Mouse (Mus musculus) lung, adult 2 months (tissue): ENCODE data around the gene Dennd4a. TPM values are rescaled to one million over a fixed set of nuclear protein-coding genes. Genes with fewer than 3 reads are reported as not detected.

Experiments used
- DNase-seq: peaks from one replicate; pipeline ENCODE4 v3.0.0; 2022
- H3K4me1 ChIP-seq: fragments of 200-500 bp; 2 replicates; pipeline ENCODE4 v1.6.1; 2011; ENCODE audit warnings: low read length; ENCODE audit not compliant: control insufficient read depth, insufficient read depth
- H3K4me3 ChIP-seq: fragments of 200-500 bp; replicated peaks from 2 replicates; pipeline ENCODE3; 2011; ENCODE audit warnings: low read depth, mild to moderate bottlenecking, control low read depth, low read length; ENCODE audit errors: extremely low read depth
- CTCF ChIP-seq: fragments of 200-500 bp; IDR thresholded peaks from 2 replicates; pipeline ENCODE4 v1.5.1; 2011; ENCODE audit warnings: mild to moderate bottlenecking, low read length, control low read depth; ENCODE audit not compliant: insufficient read depth
- POLR2A ChIP-seq: fragments of 200-500 bp; IDR thresholded peaks from 2 replicates; pipeline ENCODE4 v1.6.1; 2011; ENCODE audit warnings: low read depth, mild to moderate bottlenecking, control low read depth, low read length, borderline replicate concordance; ENCODE audit errors: extremely low read depth
- WGBS: fragments of 180-500 bp; shearing (Covaris S2); methylation state at CpG from one replicate; pipeline ENCODE4 v1.1.7; 2018; 5-methylcytosine and 5-hydroxymethylcytosine counted together
- polyA plus RNA-seq: library from polyadenylated mRNA; depleted of rRNA; stranded (reverse); fragments of >200 nt; gene quantifications from 2 replicates; pipeline ENCODE4 v1.2.3, GENCODE M21; 2012

Dennd4a gene
- polyA plus RNA-seq, 1 experiment = 16.5 TPM

DNA sequence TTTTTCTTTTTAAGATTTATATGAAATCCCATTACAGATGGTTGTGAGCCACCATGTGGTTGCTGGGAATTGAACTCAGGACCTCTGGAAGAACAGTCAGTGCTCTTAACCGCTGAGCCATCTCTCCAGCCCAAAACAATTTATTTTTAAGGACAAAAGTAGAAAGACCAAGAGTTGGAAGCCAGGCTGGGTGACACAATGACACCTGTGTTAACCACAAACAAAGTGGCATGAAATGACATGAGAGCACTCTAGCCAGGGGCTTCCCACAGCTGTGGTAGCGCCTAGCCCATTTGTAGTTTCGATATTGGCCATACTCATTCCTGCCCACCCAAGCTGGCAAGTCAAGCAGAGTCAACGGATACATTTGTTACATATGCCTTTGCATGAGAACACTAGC, 13.7 kb upstream of the Dennd4a start:
- no peak for DNase-seq
- WGBS = 81% methylated on average over 4 of the region's 4 CpGs
- Histone ChIP-seq H3K4me1 (peaks cover 10% of the 10 kb centered on the region), H3K4me3 (no peak overlapping the region)
- no peak for TF ChIP-seq POLR2A

DNA sequence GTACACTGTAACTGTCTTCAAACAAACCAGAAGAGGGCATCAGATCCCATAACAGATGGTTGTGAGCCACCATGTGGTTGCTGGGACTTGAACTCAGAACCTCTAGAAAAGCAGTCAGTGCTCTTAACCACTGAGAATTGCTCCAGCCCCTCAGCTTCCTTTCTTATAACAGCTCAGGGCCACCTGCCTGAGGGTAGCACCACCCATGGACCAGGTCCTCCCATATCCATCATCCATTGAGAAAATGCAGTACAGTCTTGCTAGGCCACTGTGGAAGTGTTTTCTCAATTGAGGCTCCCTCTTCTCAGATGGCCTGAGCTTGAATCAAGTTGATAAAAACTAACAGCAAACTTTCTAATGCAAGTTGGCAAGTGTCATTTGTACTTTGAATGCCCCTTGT, 13.0 kb upstream of the Dennd4a start:
- no peak for DNase-seq
- no peak for TF ChIP-seq POLR2A
- no peak for TF ChIP-seq CTCF
- H3K4me1 ChIP-seq = peaks cover 4% of the 10 kb centered on the region; the same call in 1 of the 2 replicates
- H3K4me3 ChIP-seq = no peak overlapping the region

DNA sequence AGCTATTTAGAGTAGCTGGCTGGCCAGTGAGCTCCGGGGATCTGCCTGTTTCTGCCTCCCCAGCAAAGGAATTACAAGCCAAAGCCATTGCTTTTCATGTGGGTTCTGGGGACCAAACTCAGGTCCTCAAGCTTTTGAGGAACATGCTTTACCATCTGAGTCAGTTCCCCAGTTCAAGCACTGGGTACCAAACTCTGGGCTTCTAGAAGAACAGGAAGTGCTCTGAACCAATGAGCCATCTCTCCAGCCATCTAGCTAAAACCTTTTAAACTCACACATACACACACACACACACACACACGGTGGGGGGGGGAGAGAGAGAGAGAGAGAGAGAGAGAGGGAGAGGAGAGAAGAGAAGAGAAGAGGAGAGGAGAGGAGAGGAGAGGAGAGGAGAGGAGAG, 12.3 kb upstream of the Dennd4a start:
- no peak for DNase-seq
- WGBS = 84% methylated on average over 1 of the region's 2 CpGs
- H3K4me1 ChIP-seq = peaks cover 4% of the 10 kb centered on the region; the same call in 1 of the 2 replicates
- TF ChIP-seq CTCF (no peak), POLR2A (no peak)
- no peak overlapping the region for H3K4me3 ChIP-seq

DNA sequence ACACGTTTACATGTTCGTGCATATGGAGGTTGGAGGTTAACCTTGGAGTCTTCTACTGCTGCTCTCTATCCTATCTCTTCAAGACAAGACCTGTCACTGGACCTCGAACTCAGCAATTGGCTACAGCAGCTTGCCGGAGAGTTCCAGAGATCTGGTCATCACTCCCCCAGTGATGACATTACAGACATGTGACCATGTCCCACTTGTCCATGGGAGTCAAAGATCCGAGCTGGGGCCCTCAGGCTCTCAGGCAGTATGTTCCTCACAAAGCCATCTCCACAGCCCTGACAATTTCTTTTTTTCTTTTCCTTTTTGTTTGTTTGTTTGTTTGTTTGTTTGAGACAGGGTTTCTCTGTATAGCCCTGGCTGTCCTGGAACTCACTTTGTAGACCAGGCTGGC, 11.6 kb upstream of the Dennd4a start:
- DNase-seq = no peak
- H3K4me3 ChIP-seq = no peak overlapping the region
- WGBS = 91% methylated on average over 5 of the region's 5 CpGs
- TF ChIP-seq POLR2A (no peak), CTCF (no peak)
- H3K4me1 ChIP-seq = peaks cover 4% of the 10 kb centered on the region; the same call in 1 of the 2 replicates

DNA sequence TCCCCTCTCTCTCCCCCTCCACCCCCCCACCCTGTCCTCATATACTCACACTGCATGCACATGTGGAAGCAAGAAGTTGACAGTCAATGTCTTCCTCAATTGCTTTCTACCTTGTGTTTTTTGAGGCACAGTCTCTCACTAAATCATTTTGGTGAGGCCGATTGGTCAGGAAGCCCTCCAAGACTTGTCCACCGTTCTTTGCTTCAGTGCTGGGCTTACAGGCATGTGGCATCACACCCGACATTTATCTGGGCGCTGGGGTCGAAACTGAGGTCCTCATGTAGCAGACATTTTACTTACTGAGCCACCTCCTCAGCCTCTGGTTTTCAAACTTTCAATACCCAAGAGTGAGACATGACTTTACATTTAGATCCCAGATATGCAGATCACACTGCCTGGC, 8.6 kb upstream of the Dennd4a start:
- no peak for TF ChIP-seq POLR2A
- TF ChIP-seq CTCF = no peak
- 87% methylated on average over 5 of the region's 5 CpGs for WGBS
- H3K4me3 ChIP-seq = no peak overlapping the region
- no peaks in the 10 kb centered on the region for H3K4me1 ChIP-seq
- no peak for DNase-seq

DNA sequence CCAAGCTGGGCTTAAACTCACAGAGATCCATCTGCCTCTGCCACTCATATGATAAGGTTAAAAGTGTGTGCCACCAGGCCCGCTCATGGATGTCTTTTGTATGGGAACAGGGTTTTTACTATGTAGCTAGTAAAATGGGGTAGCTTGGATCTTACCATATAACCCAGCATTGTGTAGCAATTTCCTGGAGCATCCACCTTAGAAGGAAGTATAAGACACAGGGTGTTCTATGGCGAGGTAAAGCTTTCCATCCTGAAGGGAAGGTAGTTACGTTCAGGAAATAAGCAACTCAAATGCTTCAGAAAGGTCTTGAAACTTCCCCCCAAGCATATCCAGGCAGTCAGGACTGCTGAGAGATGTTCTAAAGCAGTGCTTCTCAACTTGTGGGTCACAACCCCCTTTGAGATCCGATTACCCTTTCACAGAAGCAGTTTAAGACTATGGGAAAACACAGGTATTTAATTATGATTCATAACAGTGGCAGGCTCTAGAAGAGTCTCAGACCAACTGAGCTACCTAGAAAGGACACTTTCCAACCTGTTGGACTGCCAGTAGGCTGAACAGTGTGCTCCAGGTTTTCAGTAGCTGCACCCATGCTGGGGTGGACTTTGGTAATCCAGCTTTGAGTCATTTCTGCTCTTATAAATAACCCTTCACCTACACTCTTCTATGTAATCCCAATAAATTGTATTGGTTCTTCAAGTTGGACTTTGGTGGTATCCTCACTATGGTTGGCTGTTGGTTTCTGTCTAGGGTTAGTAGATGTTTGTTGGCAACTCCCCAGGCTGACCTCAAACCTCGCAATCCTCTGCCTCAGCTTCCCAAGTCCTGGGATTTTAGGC, 7.5 kb upstream of the Dennd4a start:
- no peak for DNase-seq
- 85% methylated on average over 5 of the region's 5 CpGs for WGBS
- Histone ChIP-seq H3K4me3 (no peak overlapping the region), H3K4me1 (no peaks in the 10 kb centered on the region)
- TF ChIP-seq POLR2A (no peak), CTCF (no peak)

DNA sequence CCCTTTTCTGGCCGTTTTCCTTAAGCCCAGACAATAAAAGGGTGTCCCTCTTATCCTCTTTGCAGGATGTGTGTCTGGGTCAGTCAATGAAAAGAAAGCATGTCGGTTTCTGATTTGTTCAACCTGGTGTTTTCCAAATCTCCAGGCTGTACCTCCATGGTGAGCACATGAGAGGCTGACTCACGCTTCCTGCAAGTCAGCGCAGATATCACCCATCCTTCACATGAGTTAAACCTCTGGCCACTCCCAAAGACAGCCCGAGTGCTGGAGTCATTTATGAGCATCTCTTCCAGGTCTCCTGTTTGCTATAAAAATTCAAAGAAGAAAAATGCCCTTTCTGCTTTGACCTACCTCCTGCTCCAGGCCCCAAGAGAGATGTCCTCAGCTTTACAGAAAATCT, 5.3 kb upstream of the Dennd4a start:
- TF ChIP-seq CTCF (no peak), POLR2A (no peak)
- 66% methylated on average over 5 of the region's 5 CpGs for WGBS
- H3K4me3 ChIP-seq = no peak overlapping the region
- no peak for DNase-seq
- H3K4me1 ChIP-seq = no peaks in the 10 kb centered on the region

DNA sequence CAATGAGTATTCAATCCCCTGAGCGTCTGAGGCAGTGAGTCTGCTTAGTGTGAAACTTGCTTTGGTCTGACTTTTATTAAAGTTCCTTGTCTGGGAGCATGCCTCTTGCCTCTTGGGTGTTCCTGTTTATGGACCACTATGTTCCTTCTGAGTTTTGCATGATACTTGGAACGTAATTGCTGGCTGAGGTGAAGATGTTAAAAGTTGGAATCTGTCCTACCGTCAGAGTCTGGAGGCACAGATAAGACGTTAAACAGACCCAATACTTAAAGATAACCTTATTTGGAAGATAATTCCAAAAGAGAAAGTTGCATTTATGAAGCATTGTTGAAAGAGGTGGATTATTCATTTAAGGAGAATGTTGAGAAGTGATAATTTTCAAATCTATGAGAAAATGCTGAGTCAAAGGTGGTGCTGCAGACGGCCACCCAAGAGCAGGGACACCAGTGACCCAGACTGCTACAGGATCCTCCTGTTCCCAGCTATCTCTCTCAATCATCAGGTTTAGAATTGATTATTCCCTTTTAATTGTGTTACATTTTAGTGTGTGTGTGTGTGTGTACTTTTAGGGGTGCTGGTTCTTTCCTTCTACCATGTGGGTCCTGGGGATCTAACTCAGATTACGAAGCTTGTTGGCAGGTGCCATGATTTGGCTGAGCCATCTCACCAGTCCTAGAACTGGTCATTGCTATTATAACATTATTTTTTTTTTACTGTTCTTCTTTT, 4.6 kb upstream of the Dennd4a start:
- Histone ChIP-seq H3K4me1 (no peaks in the 10 kb centered on the region), H3K4me3 (no peak overlapping the region)
- 55% methylated on average over 6 of the region's 6 CpGs for WGBS
- TF ChIP-seq CTCF (no peak), POLR2A (no peak)
- DNase-seq = no peak

DNA sequence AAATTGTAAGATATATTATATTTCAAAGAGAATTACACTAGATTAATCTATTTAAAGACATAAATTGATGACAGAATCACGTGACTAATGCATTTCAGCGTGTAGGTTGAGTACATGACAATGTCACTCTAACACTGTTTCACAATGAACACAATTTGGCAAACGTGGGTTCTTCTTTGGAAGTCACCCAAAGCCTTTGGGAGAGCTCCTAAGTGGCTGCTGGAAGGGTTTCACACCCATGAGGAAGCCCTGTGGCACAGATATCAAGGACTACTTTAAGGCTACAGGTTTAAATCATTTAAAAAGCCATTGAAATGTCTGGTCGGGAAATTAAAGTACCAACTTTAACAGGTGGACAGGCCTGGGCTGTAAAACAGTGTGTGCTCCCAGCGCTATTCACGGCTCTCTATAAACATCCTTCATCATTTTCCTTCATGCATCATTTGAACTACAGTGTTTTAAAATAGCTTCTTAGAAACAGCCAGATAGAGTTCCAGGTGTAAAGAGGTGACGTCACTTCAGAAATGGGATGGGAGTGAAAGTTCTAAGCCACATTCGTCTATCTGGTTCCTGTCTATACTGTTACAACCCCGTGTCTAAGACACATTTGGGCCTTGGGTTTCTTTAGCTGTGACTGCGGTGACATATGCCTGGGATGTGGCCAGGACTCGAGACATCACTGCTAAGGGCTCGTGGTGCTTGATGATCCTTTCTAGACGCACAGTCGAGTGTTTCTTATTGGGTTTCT, 3.9 kb upstream of the Dennd4a start:
- Histone ChIP-seq H3K4me3 (no peak overlapping the region), H3K4me1 (peaks cover 3% of the 10 kb centered on the region; the same call in 1 of the 2 replicates)
- DNase-seq = no peak
- 60% methylated on average over 14 of the region's 14 CpGs for WGBS
- TF ChIP-seq POLR2A (no peak), CTCF (no peak)

DNA sequence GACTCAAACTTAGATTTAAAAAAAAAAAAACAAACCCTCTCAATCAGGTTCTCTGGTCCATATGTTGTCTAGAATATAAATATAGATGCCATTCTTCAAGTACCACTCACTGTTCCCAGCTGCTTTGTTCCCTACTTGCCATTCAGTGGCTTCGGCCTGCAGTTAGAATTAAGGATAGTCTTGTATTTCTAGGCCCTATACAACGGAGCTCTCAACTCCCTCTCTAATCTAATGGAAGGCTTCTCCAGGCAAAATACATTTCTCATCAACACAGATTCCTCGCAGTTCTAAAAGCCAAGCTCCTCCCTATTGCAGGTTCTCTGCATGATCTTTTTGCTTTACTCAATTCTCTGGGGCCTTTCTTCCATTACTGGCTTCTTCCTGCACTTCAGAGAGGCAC, 1.3 kb upstream of the Dennd4a start:
- H3K4me1 ChIP-seq = peaks cover 6% of the 10 kb centered on the region

More for the DNA sequence above, 1.3 kb upstream of the Dennd4a start:
- no peak for DNase-seq
- H3K4me3 ChIP-seq = no peak overlapping the region
- TF ChIP-seq POLR2A = no peak
- no peak for TF ChIP-seq CTCF
- 87% methylated on average over 3 of the region's 3 CpGs for WGBS
